Mouse (Mus musculus) erythroid progenitor cell, adult 5-6 weeks (primary cell): Measurements from ENCODE around the gene Rexo2. TPM values are rescaled to one million over a fixed set of nuclear protein-coding genes. Genes with fewer than 3 reads are reported as not detected.

ENCODE experiments used
- ATAC-seq: replicated peaks from 2 replicates; pipeline ENCODE4 v1.8.0; 2016; ENCODE audit warnings: moderate number of reproducible peaks, mild to moderate bottlenecking, moderate TSS enrichment, inconsistent platforms; ENCODE audit not compliant: poor library complexity, low FRiP score, severe bottlenecking
- total RNA-seq, 2 experiments: library from RNA; stranded (forward) in 1 of 2; stranded (reverse) in 1 of 2; fragments of 150-400 nt in 1 of 2; fragments of 186-747, 209-891 nt in 1 of 2; gene quantifications; 2 replicates each; pipeline versions ENCODE4 v1.2.3 to v1.2.4; 2015 to 2017; ENCODE audit warnings: low replicate concordance in 2 of 2

Rexo2 gene
- total RNA-seq, 2 experiments from 2014 or later: 60.4 to 100 TPM

DNA sequence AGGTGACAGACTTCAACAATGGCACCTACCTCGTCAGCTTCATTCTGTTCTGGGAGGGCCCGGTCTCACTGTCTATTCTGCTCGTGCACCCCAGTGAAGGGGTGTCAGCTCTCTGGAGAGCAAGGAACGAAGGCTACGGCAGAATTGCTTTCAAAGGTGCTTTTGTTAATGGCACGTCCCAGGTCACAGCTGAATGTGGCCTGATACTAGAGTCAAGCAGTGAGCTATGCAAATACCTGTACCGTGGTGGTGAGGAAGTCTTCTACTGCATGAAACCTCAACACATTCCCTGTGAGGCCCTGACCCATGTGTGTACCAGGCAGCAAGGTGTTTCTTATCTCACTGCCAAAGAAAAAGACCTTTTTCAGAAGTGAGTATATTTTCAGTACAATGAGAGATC is 60.0 kb downstream of the Rexo2 start:
- ATAC-seq: no peak

DNA sequence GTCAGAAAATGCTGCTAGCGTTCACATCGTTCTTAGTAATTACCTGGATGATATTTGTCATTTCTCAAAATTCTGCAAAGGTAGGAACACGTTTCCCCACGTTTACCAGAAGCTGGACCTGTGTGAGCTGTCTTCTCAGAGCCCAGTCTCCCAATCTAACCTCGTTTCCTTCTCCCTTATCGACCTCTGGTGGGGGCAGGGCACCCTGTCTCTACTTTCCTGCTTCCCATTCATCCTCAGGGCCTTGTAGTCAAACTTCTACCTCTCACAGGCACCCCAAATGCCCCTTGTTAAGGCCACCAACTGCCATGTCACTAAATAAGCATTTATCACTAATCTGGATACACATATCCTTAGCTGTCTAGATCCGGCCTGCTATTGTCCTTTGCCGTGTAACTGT is 61.6 kb downstream of the Rexo2 start:
- ATAC-seq: no peak

Other genes starting within 250 kb of the Rexo2 start
- 1,032 and 1,053 TPM in 2 replicates for gene Nxpe2, start 127.2 kb downstream of the Rexo2 start, total RNA-seq (2015; ENCODE audit: low replicate concordance)
- 859 and 927 TPM in 2 replicates for gene Nxpe2, start 127.2 kb downstream of the Rexo2 start, total RNA-seq (2017; ENCODE audit: low replicate concordance)
- 41.5 and 48.3 TPM in 2 replicates for gene Rbm7, start 14.7 kb upstream of the Rexo2 start, total RNA-seq (2015; ENCODE audit: low replicate concordance)
- gene Rbm7, start 14.7 kb upstream of the Rexo2 start, total RNA-seq (2017; ENCODE audit: low replicate concordance): 32.2 and 41.5 TPM in 2 replicates
- 3.4 and 21.3 TPM in 2 replicates for gene Gm5617, start 14.8 kb upstream of the Rexo2 start, total RNA-seq (2015; ENCODE audit: low replicate concordance)
- 4.6 and 5.2 TPM in 2 replicates for gene Gm5617, start 14.8 kb upstream of the Rexo2 start, total RNA-seq (2017; ENCODE audit: low replicate concordance)
- 14.3 TPM in 1 of 2 replicates, not detected in the other for gene Nnmt, start 124.5 kb upstream of the Rexo2 start, total RNA-seq (2015; ENCODE audit: low replicate concordance)
- gene Nnmt, start 124.5 kb upstream of the Rexo2 start, total RNA-seq (2017; ENCODE audit: low replicate concordance): not detected in 2 replicates